Mouse (Mus musculus) stomach, postnatal 0 days (tissue): ENCODE data around the gene Ntrk2. TPM values are rescaled to one million over a fixed set of nuclear protein-coding genes. Genes with fewer than 3 reads are reported as not detected.

Experiments used
- ATAC-seq: fragments of 200-750 bp; cut with Nextera tagmentation; 2 replicates; pipeline ENCODE4 v1.8.0; 2017; ENCODE audit not compliant: low FRiP score, low TSS enrichment
- DNase-seq: peaks from one replicate; pipeline ENCODE4 v3.0.0-alpha.2; 2016; ENCODE audit warnings: low spot score
- H3K27ac ChIP-seq: fragments of 300-500 bp; sonication (generic); replicated peaks from 2 replicates; pipeline ENCODE4 v1.5.1; 2014; ENCODE audit warnings: mild to moderate bottlenecking, control low read depth
- H3K27me3 ChIP-seq: fragments of 300-500 bp; sonication (generic); 2 replicates; pipeline ENCODE4 v1.6.1; 2014; ENCODE audit warnings: low read length; ENCODE audit not compliant: control insufficient read depth, insufficient read depth
- H3K36me3 ChIP-seq: fragments of 300-500 bp; sonication (generic); 2 replicates; pipeline ENCODE4 v1.6.1; 2014; ENCODE audit warnings: low read length, mixed read lengths; ENCODE audit not compliant: control insufficient read depth, insufficient read depth
- H3K4me1 ChIP-seq: fragments of 300-500 bp; sonication (generic); replicated peaks from 2 replicates; pipeline ENCODE4 v1.6.1; 2014; ENCODE audit warnings: antibody characterized with exemption; ENCODE audit not compliant: control insufficient read depth, insufficient read depth
- H3K4me2 ChIP-seq: fragments of 300-500 bp; sonication (generic); replicated peaks from 2 replicates; pipeline ENCODE4 v1.6.1; 2014; ENCODE audit warnings: low read depth, mild to moderate bottlenecking, control low read depth, moderate library complexity
- H3K4me3 ChIP-seq: fragments of 300-500 bp; sonication (generic); 2 replicates; pipeline ENCODE4 v1.5.1; 2014; ENCODE audit warnings: low read depth, low read length, control low read depth
- H3K9ac ChIP-seq: fragments of 300-500 bp; sonication (generic); 2 replicates; pipeline ENCODE4 v1.6.1; 2014; ENCODE audit warnings: mild to moderate bottlenecking, low read length, control low read depth, mixed read lengths
- H3K9me3 ChIP-seq: fragments of 300-500 bp; sonication (generic); 2 replicates; pipeline ENCODE4 v1.6.1; 2016; ENCODE audit warnings: low read length; ENCODE audit not compliant: control insufficient read depth
- CTCF ChIP-seq: IDR thresholded peaks from 2 replicates; pipeline ENCODE4 v1.5.1; 2016; ENCODE audit warnings: antibody characterized with exemption, low read depth, mild to moderate bottlenecking, moderate library complexity
- EP300 ChIP-seq: optimal IDR thresholded peaks from 2 replicates; pipeline ENCODE3; 2016; ENCODE audit warnings: antibody characterized with exemption
- WGBS: fragments of 180-500 bp; shearing (Covaris S2); extraction: QIAGEN DNeasy Blood & Tissue Kit; methylation state at CpG from one replicate; pipeline ENCODE4 v1.1.7; 2014; 5-methylcytosine and 5-hydroxymethylcytosine counted together
- polyA plus RNA-seq: library from polyadenylated mRNA; unstranded; fragments of >200 nt; fragmentation: Nextera tagmentation; extraction: Ambion mirVana; gene quantifications from 2 replicates; pipeline ENCODE4 v1.2.1, GENCODE M21; 2015

Ntrk2 gene
- polyA plus RNA-seq, 1 experiment from 2014 or later = 1.7 TPM

DNA sequence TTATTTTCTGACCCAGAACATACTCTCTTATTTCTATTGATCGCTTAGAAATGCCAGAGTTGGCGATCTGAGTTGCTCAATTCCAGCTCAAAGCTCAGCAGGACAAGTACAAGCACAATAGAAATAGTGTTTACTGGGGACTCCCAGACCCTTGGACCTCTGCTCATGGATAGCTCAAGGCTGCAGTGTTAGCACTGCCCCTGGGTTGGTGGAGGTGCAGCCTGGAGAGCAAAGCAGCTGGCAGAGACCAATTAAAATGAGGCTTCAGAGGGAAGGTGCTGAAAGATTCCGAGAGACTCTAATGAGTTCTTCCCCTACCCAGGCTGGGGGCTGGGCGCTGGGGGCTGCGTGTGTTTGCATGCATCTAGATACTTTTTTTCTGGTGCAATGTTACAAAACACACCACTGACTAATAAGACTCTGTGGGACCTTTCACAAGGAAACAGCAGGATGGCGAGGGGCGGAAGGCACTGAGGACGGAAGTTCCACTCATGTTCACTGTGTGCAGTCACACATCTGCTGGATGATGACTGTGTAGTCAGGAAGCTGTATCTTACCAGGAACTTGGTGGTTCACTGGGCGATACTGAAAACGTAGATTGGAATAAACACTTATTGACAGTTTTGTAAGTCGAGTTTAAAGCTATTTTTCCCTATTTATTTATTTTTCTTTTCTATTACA, 193.1 kb downstream of the Ntrk2 start:
- Histone ChIP-seq H3K9ac (no peak overlapping the region), H3K36me3 (no peaks in the 10 kb centered on the region), H3K9me3 (no peaks in the 10 kb centered on the region), H3K4me2 (no peak overlapping the region), H3K27ac (no peak overlapping the region), H3K27me3 (no peaks in the 10 kb centered on the region), H3K4me3 (no peak overlapping the region), H3K4me1 (no peaks in the 10 kb centered on the region)
- no peak for DNase-seq
- ATAC-seq = no peak
- 60% methylated on average over 11 of the region's 11 CpGs for WGBS
- TF ChIP-seq EP300 (no peak), CTCF (no peak)

DNA sequence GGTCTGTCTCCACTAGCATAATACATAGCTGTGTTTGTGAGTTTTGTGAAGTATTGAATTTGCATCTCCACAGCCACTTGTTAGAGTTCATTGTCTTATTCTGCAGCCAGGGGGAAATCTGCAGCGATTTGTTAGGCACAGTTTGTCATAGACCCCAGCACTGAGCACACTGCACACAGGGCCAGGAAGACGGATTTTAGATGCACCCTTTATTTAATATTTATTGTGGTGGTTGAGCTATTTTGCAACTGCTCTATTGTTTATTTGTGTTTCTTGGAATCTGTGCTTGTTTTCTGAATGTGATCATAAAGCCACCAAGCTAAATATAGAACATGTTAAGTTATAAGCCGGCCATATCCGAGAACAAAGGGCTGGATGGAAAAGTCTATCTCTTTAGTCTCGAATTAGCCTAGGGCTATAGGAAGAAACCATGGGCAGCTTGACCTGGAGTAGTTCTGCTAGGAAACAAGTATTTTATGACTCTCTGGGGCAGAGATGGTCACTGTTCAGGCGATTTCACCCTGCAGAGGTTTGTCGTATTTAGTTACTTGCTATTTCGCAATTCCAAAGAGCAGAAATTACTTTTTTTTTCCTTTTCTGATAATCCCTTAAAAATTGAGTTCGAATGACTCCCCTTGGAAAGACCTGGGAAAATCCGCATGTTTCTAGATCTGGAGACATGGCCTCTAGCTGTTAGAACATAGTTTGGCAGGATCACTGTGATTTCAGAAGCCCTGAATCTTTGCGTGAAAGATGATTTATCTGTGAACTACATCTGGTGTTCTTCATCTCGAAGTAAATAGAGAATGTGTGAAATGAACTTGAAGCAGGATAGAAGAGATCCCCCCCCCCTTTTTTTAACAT, 196.8 kb downstream of the Ntrk2 start:
- ATAC-seq = no peak
- no peak for DNase-seq
- H3K27me3 ChIP-seq = no peaks in the 10 kb centered on the region
- no peak overlapping the region for H3K9ac ChIP-seq
- H3K36me3 ChIP-seq = no peaks in the 10 kb centered on the region
- H3K9me3 ChIP-seq = no peaks in the 10 kb centered on the region
- no peak overlapping the region for H3K4me2 ChIP-seq
- WGBS = 58% methylated on average over 12 of the region's 12 CpGs
- TF ChIP-seq CTCF (no peak), EP300 (no peak)
- H3K4me1 ChIP-seq = no peaks in the 10 kb centered on the region
- H3K4me3 ChIP-seq = no peak overlapping the region
- no peak overlapping the region for H3K27ac ChIP-seq

DNA sequence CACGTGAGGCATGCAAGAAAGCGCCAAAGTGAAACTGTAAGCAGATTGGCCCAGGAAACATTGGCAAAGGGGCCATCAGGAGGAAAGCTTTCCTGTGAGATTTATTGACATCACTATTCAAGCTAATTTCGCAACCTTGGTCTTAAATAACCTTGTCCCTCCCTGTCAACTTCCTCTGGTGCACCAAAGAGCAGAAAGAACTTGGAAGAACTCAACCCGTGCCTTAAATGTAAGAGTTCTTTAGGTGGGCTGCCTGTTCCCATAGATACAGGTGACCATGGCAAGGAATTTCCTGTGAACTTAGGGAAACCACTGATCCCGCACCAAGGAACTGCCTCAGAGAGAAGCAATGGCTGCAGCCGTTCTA, 197.4 kb downstream of the Ntrk2 start:
- Histone ChIP-seq H3K4me1 (no peaks in the 10 kb centered on the region), H3K27ac (no peak overlapping the region), H3K4me2 (no peak overlapping the region), H3K4me3 (no peak overlapping the region), H3K9me3 (no peaks in the 10 kb centered on the region), H3K36me3 (no peaks in the 10 kb centered on the region), H3K27me3 (no peaks in the 10 kb centered on the region), H3K9ac (no peak overlapping the region)
- no peak for ATAC-seq
- WGBS = 53% methylated on average over 6 of the region's 6 CpGs
- DNase-seq = no peak
- TF ChIP-seq CTCF (no peak), EP300 (no peak)

DNA sequence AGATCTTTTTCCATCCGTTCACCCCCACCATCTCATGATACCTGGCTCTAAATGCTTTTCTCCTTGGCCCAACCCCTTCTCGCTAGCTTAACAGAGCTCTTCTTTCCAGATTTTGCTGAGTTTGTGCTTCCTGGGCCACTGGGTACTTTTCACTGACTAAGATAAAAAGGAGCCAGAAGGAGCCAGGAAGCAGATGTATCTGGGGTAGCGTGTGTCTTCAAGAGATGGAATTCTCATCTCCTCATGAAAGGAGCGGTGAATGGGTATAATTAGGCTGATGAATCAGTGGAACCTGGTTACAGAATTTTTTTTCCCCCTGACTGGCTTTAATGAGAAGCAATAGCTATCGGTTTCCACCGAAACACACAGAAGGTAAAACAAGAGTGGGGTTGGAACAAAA, 198.2 kb downstream of the Ntrk2 start:
- Histone ChIP-seq H3K27ac (no peak overlapping the region), H3K4me3 (no peak overlapping the region), H3K36me3 (no peaks in the 10 kb centered on the region), H3K9ac (no peak overlapping the region), H3K4me1 (no peaks in the 10 kb centered on the region), H3K27me3 (no peaks in the 10 kb centered on the region), H3K4me2 (no peak overlapping the region), H3K9me3 (no peaks in the 10 kb centered on the region)
- DNase-seq (no peak), ATAC-seq (no peak)
- 83% methylated on average over 6 of the region's 6 CpGs for WGBS
- TF ChIP-seq EP300 (no peak), CTCF (no peak)

DNA sequence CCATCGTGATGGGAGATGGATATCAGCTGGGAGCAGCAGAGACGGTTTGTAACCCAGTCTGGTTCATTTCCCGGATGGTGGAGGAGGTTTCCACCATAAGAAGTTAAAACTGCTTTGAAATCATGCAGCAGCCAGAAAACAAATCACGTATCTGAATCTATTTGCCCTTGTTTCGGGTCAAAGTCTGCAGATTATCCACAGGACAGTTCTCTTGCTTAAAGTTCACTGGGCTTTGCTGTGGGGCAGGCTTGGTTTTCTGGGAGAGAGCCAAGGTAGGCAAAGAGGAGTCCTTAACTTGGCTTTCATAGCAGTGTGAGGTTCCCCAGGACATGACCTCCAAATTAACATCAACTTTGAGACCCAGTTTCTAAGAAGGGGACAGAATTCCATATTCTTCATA, 203.5 kb downstream of the Ntrk2 start:
- DNase-seq (no peak), ATAC-seq (no peak)
- Histone ChIP-seq H3K4me2 (no peak overlapping the region), H3K9me3 (no peaks in the 10 kb centered on the region), H3K36me3 (no peaks in the 10 kb centered on the region), H3K4me3 (no peak overlapping the region), H3K4me1 (no peaks in the 10 kb centered on the region), H3K27me3 (no peaks in the 10 kb centered on the region), H3K27ac (no peak overlapping the region), H3K9ac (no peak overlapping the region)
- 67% methylated on average over 5 of the region's 5 CpGs for WGBS
- TF ChIP-seq CTCF = no peak
- no peak for TF ChIP-seq EP300

DNA sequence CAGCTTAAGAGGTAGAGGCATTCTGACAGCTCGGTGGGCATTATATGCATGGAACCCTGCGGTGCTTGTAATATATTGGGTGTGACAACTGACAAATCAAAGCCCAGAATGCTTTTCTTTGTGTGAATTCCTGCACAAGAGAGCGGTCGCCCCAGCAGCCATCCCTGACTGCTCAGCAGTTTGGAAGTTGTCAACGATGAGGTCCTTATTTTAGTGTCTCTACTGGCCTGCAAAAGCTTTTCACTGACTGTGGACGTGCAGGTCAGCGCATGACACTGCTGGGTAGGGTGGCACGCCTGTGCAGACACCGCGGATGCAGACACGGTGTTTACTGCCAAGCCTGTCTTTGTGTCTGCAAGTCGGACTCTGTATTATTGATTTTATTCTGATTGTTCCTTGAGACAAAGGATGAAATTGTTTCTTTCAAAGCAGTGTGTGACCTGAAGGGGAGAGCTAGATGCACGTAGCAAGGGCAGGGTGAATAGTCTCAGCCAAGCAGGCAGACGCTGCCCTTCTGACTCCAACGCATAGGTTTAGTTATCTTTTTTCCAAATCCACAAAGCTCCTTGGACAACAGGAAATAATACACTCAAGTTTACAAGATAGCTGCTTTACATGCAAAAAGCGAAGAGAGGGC, 204.6 kb downstream of the Ntrk2 start:
- H3K9me3 ChIP-seq = no peaks in the 10 kb centered on the region
- H3K4me2 ChIP-seq = peak overlapping the region; percentile 50
- no peak overlapping the region for H3K9ac ChIP-seq
- H3K36me3 ChIP-seq = no peaks in the 10 kb centered on the region
- no peak for TF ChIP-seq CTCF
- TF ChIP-seq EP300 = no peak
- DNase-seq (no peak), ATAC-seq (no peak)
- H3K4me3 ChIP-seq = peak overlapping the region; percentile 18; the same call in 1 of the 2 replicates
- no peaks in the 10 kb centered on the region for H3K27me3 ChIP-seq
- H3K27ac ChIP-seq = no peak overlapping the region
- 20% methylated on average over 16 of the region's 16 CpGs for WGBS
- no peaks in the 10 kb centered on the region for H3K4me1 ChIP-seq
